Mouse (Mus musculus) liver, embryonic 11.5 days (tissue): ENCODE measurements around the gene Dhtkd1. TPM values are rescaled to one million over a fixed set of nuclear protein-coding genes. Genes with fewer than 3 reads are reported as not detected.
"Not testable (repeated sequence)": the region's sequence is repeated elsewhere in the genome, so short reads cannot be mapped to it uniquely, and the experiment has no call there.

Source experiments
- ATAC-seq: fragments of 200-750 bp; cut with Nextera tagmentation; replicated peaks from 2 replicates; pipeline ENCODE4 v1.8.0; 2017; ENCODE audit warnings: moderate number of reproducible peaks, mild to moderate bottlenecking, moderate TSS enrichment, moderate library complexity; ENCODE audit not compliant: low FRiP score
- DNase-seq: peaks from one replicate; pipeline ENCODE4 v3.0.0-alpha.2; 2017; ENCODE audit warnings: low spot score
- H3K27ac ChIP-seq: fragments of 300-500 bp; sonication (generic); 2 replicates; pipeline ENCODE4 v1.5.1; 2014; ENCODE audit warnings: mild to moderate bottlenecking, low read depth, low read length, control low read depth
- H3K27me3 ChIP-seq: fragments of 300-500 bp; sonication (generic); replicated peaks from 2 replicates; pipeline ENCODE4 v1.6.1; 2014; ENCODE audit warnings: low read length, mixed read lengths; ENCODE audit not compliant: control insufficient read depth, insufficient read depth
- H3K36me3 ChIP-seq: fragments of 300-500 bp; sonication (generic); 2 replicates; pipeline ENCODE4 v1.6.1; 2014; ENCODE audit warnings: mild to moderate bottlenecking, low read length, moderate library complexity, mixed read lengths; ENCODE audit not compliant: control insufficient read depth, insufficient read depth
- H3K4me1 ChIP-seq: fragments of 300-500 bp; sonication (generic); replicated peaks from 2 replicates; pipeline ENCODE4 v1.6.1; 2014; ENCODE audit warnings: low read length, mixed read lengths; ENCODE audit not compliant: control insufficient read depth, insufficient read depth
- H3K4me2 ChIP-seq: fragments of 300-500 bp; sonication (generic); 2 replicates; pipeline ENCODE4 v1.6.1; 2014; ENCODE audit warnings: mild to moderate bottlenecking, control low read depth, moderate library complexity
- H3K4me3 ChIP-seq: fragments of 300-500 bp; sonication (generic); 2 replicates; pipeline ENCODE4 v1.5.1; 2014; ENCODE audit warnings: low read depth, low read length, control low read depth
- H3K9ac ChIP-seq: fragments of 300-500 bp; sonication (generic); 2 replicates; pipeline ENCODE4 v1.6.1; 2014; ENCODE audit warnings: low read depth, low read length, control low read depth
- H3K9me3 ChIP-seq: fragments of 300-500 bp; sonication (generic); 2 replicates; pipeline ENCODE4 v1.6.1; 2016; ENCODE audit warnings: low read length, inconsistent platforms, mixed read lengths; ENCODE audit not compliant: control insufficient read depth
- WGBS: fragments of 180-500 bp; shearing (Covaris S2); extraction: QIAGEN DNeasy Blood & Tissue Kit; methylation state at CpG from one replicate; pipeline ENCODE4 v1.1.7; 2014; 5-methylcytosine and 5-hydroxymethylcytosine counted together
- polyA plus RNA-seq: library from polyadenylated mRNA; unstranded; fragments of >200 nt; fragmentation: Nextera tagmentation; extraction: Ambion mirVana; gene quantifications from 2 replicates; pipeline ENCODE4 v1.2.1, GENCODE M21; 2014

The Dhtkd1 gene
- 3.5 and 4.8 TPM in 2 replicates for polyA plus RNA-seq

DNA sequence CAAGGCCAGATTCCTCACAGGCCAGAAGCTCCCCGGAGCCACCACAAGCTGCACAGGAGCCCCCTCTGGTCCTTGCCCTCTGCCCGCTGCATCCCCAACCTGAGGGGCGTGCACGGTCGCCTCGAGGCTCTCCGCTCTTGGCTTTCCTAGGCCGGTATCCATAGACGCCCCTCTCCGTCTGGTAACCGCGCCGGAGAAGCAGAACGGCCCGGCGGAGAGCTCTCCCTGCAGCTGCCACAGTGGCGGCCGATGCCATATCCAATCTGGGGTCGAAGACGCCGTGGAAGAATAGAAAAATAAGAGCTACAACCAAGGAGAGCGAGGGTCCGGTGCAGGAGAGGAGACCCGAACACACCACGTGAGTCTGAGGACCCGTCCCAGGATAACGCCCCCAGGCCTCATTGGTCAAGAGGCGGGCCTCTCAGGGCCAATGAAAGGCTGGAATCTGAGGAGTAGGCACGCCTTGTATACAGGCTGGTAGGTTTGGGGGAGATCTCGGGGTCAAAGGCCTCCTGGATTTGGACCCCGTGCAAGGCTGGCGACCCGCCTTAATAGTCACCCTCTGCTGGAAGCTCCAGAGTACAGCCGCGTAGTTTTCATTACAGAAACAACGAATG, at the start of gene Dhtkd1:
Gene Dhtkd1, minus strand, starts transcription at position 377 of the 617 bp plus-strand sequence.
- DNase-seq (peak; percentile 75), ATAC-seq (peak; percentile 91)
- 0 out of 2 replicates have a peak, but pooled peaks cover 15% of the 10 kb centered on the region for H3K4me1 ChIP-seq
- H3K36me3 ChIP-seq: no peaks in the 10 kb centered on the region
- peak within 1 kb of the TSS; percentile 82 for H3K4me2 ChIP-seq
- H3K9me3 ChIP-seq: no peaks in the 10 kb centered on the region
- H3K9ac ChIP-seq: peak within 1 kb of the TSS; percentile 68
- H3K27me3 ChIP-seq: no peaks in the 10 kb centered on the region
- no peak within 1 kb of the TSS for H3K27ac ChIP-seq
- WGBS: 1% methylated on average over 36 of the region's 36 CpGs
- H3K4me3 ChIP-seq: peak within 1 kb of the TSS; percentile 74

DNA sequence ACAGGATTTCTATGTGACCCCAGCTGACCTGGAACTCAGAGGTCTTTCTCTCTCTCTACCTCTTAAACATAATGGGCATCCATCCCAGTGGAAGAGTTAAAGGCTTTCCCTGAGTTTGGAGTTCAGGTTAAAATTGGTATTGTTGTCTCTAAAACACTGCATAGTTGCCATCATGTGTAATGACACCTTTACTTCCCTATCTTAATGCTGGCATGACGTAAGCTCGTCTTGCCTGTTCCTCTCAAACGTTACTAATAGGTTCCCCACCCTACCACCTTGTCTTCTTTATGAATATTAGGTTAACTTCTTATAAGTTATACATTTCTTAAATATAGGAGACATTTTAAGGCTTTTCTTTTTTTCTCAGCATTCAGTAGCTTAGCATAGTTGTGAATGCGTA, 34.9 kb upstream of the Dhtkd1 start:
- H3K9ac ChIP-seq: no peak overlapping the region
- no peak overlapping the region for H3K27ac ChIP-seq
- H3K9me3 ChIP-seq: no peaks in the 10 kb centered on the region
- DNase-seq: no peak
- peaks cover 19% of the 10 kb centered on the region for H3K36me3 ChIP-seq
- H3K4me2 ChIP-seq: no peak overlapping the region
- H3K27me3 ChIP-seq: no peaks in the 10 kb centered on the region
- no peak overlapping the region for H3K4me3 ChIP-seq
- H3K4me1 ChIP-seq: no peaks in the 10 kb centered on the region
- no peak for ATAC-seq
- WGBS: 82% methylated on average over 4 of the region's 4 CpGs

DNA sequence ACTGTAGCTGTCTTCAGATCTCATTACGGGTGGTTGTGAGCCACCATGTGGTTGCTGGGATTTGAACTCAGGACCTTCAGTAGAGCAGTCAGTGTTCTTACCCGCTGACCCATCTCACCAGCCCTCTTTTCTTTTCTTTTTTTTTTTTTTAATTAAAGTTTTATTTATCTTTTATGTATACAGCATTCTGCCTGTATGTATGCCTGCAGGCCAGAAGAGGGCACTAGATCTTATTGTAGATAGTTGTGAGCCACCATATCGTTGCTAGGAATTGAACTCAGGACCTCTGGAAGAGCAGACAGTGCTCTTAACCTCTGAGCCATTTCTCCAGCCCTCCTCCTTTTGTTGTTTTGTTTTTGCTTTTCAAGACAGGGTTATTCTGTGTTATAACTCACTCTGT, 28.0 kb upstream of the Dhtkd1 start:
- not testable (repeated sequence) for H3K36me3 ChIP-seq, H3K9ac ChIP-seq, ATAC-seq, H3K4me1 ChIP-seq, H3K27ac ChIP-seq, H3K4me3 ChIP-seq, H3K9me3 ChIP-seq, DNase-seq, H3K4me2 ChIP-seq, H3K27me3 ChIP-seq
- 94% methylated on average over 3 of the region's 3 CpGs for WGBS

DNA sequence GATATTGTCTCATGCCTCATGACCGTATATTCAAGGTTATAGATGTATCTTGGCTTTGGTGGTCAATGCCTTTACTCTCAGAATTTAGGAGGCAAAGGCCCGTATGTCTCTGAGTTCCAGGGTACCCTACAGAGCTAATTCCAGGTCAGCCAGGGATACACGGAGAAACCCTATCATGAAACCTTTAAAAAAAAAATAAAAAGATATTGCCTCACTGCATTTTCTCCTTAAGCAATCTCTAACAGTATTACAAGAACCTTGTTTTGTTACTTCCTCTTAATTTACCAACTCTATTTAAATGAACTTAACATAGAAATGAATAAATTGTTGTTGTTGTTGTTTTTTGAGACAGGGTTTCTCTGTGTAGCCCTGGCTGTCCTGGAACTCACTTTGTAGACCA, 23.4 kb upstream of the Dhtkd1 start:
- H3K9ac ChIP-seq: no peak overlapping the region
- no peaks in the 10 kb centered on the region for H3K9me3 ChIP-seq
- H3K27me3 ChIP-seq: no peaks in the 10 kb centered on the region
- peaks cover 15% of the 10 kb centered on the region; the same call in 1 of the 2 replicates for H3K36me3 ChIP-seq
- no peak overlapping the region for H3K4me3 ChIP-seq
- no peak overlapping the region for H3K4me2 ChIP-seq
- H3K27ac ChIP-seq: no peak overlapping the region
- 90% methylated on average over 3 of the region's 3 CpGs for WGBS
- ATAC-seq (no peak), DNase-seq (no peak)
- no peaks in the 10 kb centered on the region for H3K4me1 ChIP-seq

DNA sequence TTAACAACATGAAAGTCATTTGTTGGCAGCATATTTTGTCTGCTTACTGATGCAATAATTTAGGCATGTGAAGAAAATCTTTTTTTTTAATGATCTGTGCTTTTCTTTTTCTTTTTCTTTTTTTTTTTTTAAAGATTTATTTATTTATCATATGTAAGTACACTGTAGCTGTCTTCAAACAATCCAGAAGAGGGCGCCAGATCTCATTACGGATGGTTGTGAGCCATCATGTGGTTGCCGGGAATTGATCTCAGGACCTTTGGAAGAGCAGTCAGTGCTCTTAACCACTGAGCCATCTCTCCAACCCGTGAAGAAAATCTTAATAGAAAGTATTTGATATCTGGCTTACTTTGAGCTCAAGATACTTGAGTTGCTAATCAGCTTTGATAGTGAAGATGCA, 21.1 kb upstream of the Dhtkd1 start:
- H3K27ac ChIP-seq, H3K9ac ChIP-seq, H3K4me3 ChIP-seq, DNase-seq, ATAC-seq, H3K9me3 ChIP-seq, H3K4me1 ChIP-seq, H3K4me2 ChIP-seq, H3K27me3 ChIP-seq: not testable (repeated sequence)
- peaks cover 19% of the 10 kb centered on the region for H3K36me3 ChIP-seq
- WGBS: 79% methylated on average over 4 of the region's 4 CpGs

DNA sequence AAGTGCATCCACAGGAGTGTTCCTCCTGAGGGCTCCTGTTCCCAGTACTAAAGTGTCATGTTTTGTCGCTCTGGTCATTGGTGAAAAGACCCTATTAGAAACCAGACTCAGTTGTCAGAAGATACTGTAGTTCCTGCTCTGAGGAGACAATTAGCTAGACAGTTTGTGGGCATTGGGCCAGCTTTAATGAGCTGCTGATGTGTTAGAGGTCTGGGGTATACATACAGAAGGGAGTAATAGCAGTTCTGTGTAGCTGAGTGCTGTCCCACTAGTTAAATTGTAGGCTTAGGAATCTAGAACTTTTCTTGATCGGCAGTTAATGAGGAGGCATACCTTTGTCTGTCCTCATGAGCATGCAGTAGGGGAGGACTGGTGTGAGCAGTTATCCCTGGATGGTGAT, 19.7 kb upstream of the Dhtkd1 start:
- no peak for DNase-seq
- Histone ChIP-seq H3K9me3 (no peaks in the 10 kb centered on the region), H3K27ac (no peak overlapping the region), H3K4me3 (no peak overlapping the region), H3K4me2 (no peak overlapping the region), H3K9ac (no peak overlapping the region), H3K4me1 (no peaks in the 10 kb centered on the region), H3K36me3 (peaks cover 33% of the 10 kb centered on the region), H3K27me3 (no peaks in the 10 kb centered on the region)
- 90% methylated on average over 2 of the region's 2 CpGs for WGBS
- no peak for ATAC-seq

DNA sequence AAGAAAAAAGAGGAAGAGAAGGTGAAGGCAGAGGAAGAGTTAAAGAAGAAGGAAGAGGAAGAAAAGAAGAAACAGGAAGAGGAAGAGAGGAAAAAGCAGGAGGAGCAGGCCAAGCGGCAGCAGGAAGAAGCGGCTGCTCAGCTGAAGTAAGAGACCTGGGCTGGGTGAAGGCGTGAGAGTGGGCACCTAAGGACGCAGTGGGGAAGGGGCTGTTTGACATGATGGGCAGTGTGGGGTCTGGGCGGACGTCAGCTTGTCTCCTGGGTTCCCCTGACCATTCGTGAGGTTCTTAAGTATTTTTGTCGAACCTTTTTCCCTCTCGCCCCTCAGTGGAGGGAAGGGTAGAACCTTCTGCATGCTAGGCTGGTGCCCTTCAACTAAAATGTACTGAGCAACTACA, 15.1 kb upstream of the Dhtkd1 start:
- WGBS: 89% methylated on average over 9 of the region's 9 CpGs
- H3K4me2 ChIP-seq: no peak overlapping the region
- H3K4me3 ChIP-seq: no peak overlapping the region
- H3K27me3 ChIP-seq: no peaks in the 10 kb centered on the region
- peaks cover 3% of the 10 kb centered on the region; the same call in 1 of the 2 replicates for H3K4me1 ChIP-seq
- H3K9me3 ChIP-seq: no peaks in the 10 kb centered on the region
- no peak overlapping the region for H3K9ac ChIP-seq
- peaks cover 25% of the 10 kb centered on the region for H3K36me3 ChIP-seq
- no peak for DNase-seq
- H3K27ac ChIP-seq: no peak overlapping the region
- ATAC-seq: no peak

DNA sequence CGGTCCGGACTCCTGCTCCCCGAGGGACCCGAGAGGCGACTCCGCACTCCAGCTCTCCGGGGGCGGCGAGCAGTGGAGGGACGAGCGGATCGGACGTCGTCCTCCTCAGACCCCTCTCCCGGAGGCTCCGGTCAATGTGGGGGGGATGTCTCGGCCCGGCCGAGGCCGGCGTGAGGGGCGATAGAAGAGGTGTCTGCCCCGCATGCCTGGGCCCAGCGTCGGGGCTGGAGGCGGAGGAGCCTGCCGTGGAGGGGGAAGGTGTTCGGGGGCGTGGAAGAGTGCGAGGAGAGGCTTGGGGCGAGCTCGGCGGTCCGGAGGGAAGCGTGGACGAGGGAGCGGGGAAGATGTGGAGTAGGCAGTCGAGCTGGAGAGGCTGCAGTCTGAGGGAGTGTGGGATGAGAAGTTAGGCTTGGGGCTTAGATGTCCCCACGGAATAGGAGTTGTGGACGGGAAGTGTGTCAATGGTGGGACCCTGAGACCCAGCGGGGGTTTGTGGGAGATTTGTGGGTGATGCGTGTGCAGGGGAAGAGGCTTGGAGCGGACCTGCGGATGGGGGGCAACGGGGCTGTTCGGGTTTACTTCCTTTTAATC, 9.1 kb upstream of the Dhtkd1 start:
- H3K4me2 ChIP-seq: peak overlapping the region; percentile 73
- H3K9me3 ChIP-seq: no peaks in the 10 kb centered on the region
- H3K36me3 ChIP-seq: no peaks in the 10 kb centered on the region
- H3K27me3 ChIP-seq: no peaks in the 10 kb centered on the region
- under 1% methylated on average over 46 of the region's 46 CpGs for WGBS
- peak overlapping the region; percentile 72 for H3K4me3 ChIP-seq
- peaks cover 6% of the 10 kb centered on the region; the same call in 1 of the 2 replicates for H3K4me1 ChIP-seq
- ATAC-seq (peak; percentile 59), DNase-seq (no peak)
- peak overlapping the region; percentile 66 for H3K27ac ChIP-seq
- H3K9ac ChIP-seq: peak overlapping the region; percentile 77
